Comparison of ENCODE assay signal across 8 mouse cellular contexts in genomic region chr15:100598287-100598882, GRCm38 (mm10). TPM values are rescaled to one million over a fixed set of nuclear protein-coding genes. Genes with fewer than 3 reads are reported as not detected.
DNase-seq lines count a peak whose midpoint lies in the region; ATAC-seq lines count a peak whose summit lies in the region.

No protein-coding gene starts in this region.

- H3K27ac ChIP-seq in heart, embryonic 14.5 days (replicated peaks in 1 of 2; ENCODE audit: control insufficient read depth in 1 of 2, insufficient read depth in 1 of 2, low read depth in 2 of 2, low read length in 2 of 2), result peak overlapping the region in 1 of 2 experiments; percentile 82; a peak in 2 of 4 replicates
- H3K27ac ChIP-seq in forebrain, embryonic 11.5 days (ENCODE audit: low read depth, low read length), result no peak overlapping the region
- no peak overlapping the region for H3K27ac ChIP-seq in liver, embryonic 11.5 days (ENCODE audit: low read depth, low read length)
- peak overlapping the region; percentile 90 for H3K27ac ChIP-seq in neural tube, embryonic 13.5 days (replicated peaks)

- peak overlapping the region; percentile 71 to 86 for H3K4me3 ChIP-seq in heart, embryonic 14.5 days (ENCODE audit: control insufficient read depth in 1 of 2, insufficient read depth in 1 of 2, low read depth in 1 of 2, low read length in 2 of 2)
- H3K4me3 ChIP-seq in forebrain, embryonic 11.5 days (ENCODE audit: low read depth, low read length), result peak overlapping the region; percentile 81
- H3K4me3 ChIP-seq in liver, embryonic 11.5 days (ENCODE audit: low read depth, low read length), result peak overlapping the region; percentile 66
- H3K4me3 ChIP-seq in neural tube, embryonic 13.5 days, result peak overlapping the region; percentile 75

- H3K9me3 ChIP-seq in heart, embryonic 14.5 days (ENCODE audit: control insufficient read depth, low read length), result no peaks in the 10 kb centered on the region
- H3K9me3 ChIP-seq in forebrain, embryonic 11.5 days (ENCODE audit: control insufficient read depth, low read length), result no peaks in the 10 kb centered on the region
- no peaks in the 10 kb centered on the region for H3K9me3 ChIP-seq in liver, embryonic 11.5 days (ENCODE audit: control insufficient read depth, low read length)
- H3K9me3 ChIP-seq in neural tube, embryonic 13.5 days, result no peaks in the 10 kb centered on the region

- H3K4me2 ChIP-seq in heart, embryonic 14.5 days (ENCODE audit: low read length), result peak overlapping the region; percentile 92
- H3K4me2 ChIP-seq in forebrain, embryonic 11.5 days (ENCODE audit: low read depth, low read length, severe bottlenecking), result peak overlapping the region; percentile 96
- peak overlapping the region; percentile 96 for H3K4me2 ChIP-seq in liver, embryonic 11.5 days
- peak overlapping the region; percentile 80 for H3K4me2 ChIP-seq in neural tube, embryonic 13.5 days

- WGBS in heart, embryonic 14.5 days, result 25% methylated on average over 9 of the region's 9 CpGs
- WGBS in forebrain, embryonic 11.5 days, result 32% methylated on average over 9 of the region's 9 CpGs
- 22% methylated on average over 9 of the region's 9 CpGs for WGBS in liver, embryonic 11.5 days
- WGBS in neural tube, embryonic 13.5 days, result 21% methylated on average over 9 of the region's 9 CpGs

- H3K27me3 ChIP-seq in heart, embryonic 14.5 days (ENCODE audit: control insufficient read depth, insufficient read depth, low read length), result peaks cover 9% of the 10 kb centered on the region; the same call in 1 of the 2 replicates
- H3K27me3 ChIP-seq in forebrain, embryonic 11.5 days (ENCODE audit: control insufficient read depth, insufficient read depth, low read length), result peaks cover 13% of the 10 kb centered on the region
- H3K27me3 ChIP-seq in liver, embryonic 11.5 days (replicated peaks; ENCODE audit: control insufficient read depth, insufficient read depth, low read length), result peaks cover 36% of the 10 kb centered on the region
- H3K27me3 ChIP-seq in neural tube, embryonic 13.5 days, result peaks cover 17% of the 10 kb centered on the region

- no peak for DNase-seq in heart, adult 8-10 months (ENCODE audit: low spot score)
- DNase-seq in forebrain, embryonic 11.5 days (ENCODE audit: low spot score), result no peak
- no peak for DNase-seq in liver, embryonic 11.5 days (ENCODE audit: low spot score)
- no peak for DNase-seq in embryo, embryonic 9.5 days (ENCODE audit: extremely low spot score)
- no peak for DNase-seq in testis, postnatal 14 days (ENCODE audit: low spot score)

- H3K9ac ChIP-seq in heart, embryonic 14.5 days (ENCODE audit: low read length), result peak overlapping the region; percentile 92
- H3K9ac ChIP-seq in forebrain, embryonic 11.5 days (ENCODE audit: low read length), result no peak overlapping the region; the same call in 1 of the 2 replicates
- H3K9ac ChIP-seq in liver, embryonic 11.5 days (ENCODE audit: low read depth, low read length), result no peak overlapping the region
- peak overlapping the region; percentile 95 for H3K9ac ChIP-seq in neural tube, embryonic 13.5 days

- no peak for ATAC-seq in heart, embryonic 14.5 days (ENCODE audit: insufficient number of reproducible peaks, insufficient read depth, low FRiP score, low read depth)
- ATAC-seq in forebrain, embryonic 11.5 days (replicated peaks; ENCODE audit: low FRiP score), result no peak
- no peak for ATAC-seq in liver, embryonic 11.5 days (replicated peaks; ENCODE audit: low FRiP score)
- no peak for ATAC-seq in neural tube, embryonic 13.5 days (ENCODE audit: low read depth)
- no peak for ATAC-seq in erythroblast, adult 5-6 weeks (replicated peaks; ENCODE audit: low FRiP score, poor library complexity, severe bottlenecking)

- H3K36me3 ChIP-seq in heart, embryonic 14.5 days (ENCODE audit: control insufficient read depth, insufficient read depth, low read length), result no peaks in the 10 kb centered on the region
- H3K36me3 ChIP-seq in forebrain, embryonic 11.5 days (ENCODE audit: control insufficient read depth, insufficient read depth, low read length), result no peaks in the 10 kb centered on the region
- H3K36me3 ChIP-seq in liver, embryonic 11.5 days (ENCODE audit: control insufficient read depth, insufficient read depth, low read length), result no peaks in the 10 kb centered on the region
- no peaks in the 10 kb centered on the region for H3K36me3 ChIP-seq in neural tube, embryonic 13.5 days

- peaks cover 10% of the 10 kb centered on the region in 2 experiments for H3K4me1 ChIP-seq in heart, embryonic 14.5 days (ENCODE audit: control insufficient read depth in 2 of 2, insufficient read depth in 2 of 2, low read length in 2 of 2)
- H3K4me1 ChIP-seq in forebrain, embryonic 11.5 days (replicated peaks; ENCODE audit: control insufficient read depth, insufficient read depth, low read length), result peaks cover 8% of the 10 kb centered on the region
- peaks cover 13% of the 10 kb centered on the region for H3K4me1 ChIP-seq in liver, embryonic 11.5 days (replicated peaks; ENCODE audit: control insufficient read depth, insufficient read depth, low read length)
- H3K4me1 ChIP-seq in neural tube, embryonic 13.5 days (replicated peaks), result peaks cover 19% of the 10 kb centered on the region

RNA-seq across cellular contexts. Expression of gene Pou6f1, which starts 1.4 kb away (rescaled TPM):
- polyA plus RNA-seq in heart, embryonic 14.5 days (2014; fragmentation: Nextera tagmentation; extraction: Ambion mirVana), result 7.1 and 8.2 TPM in 2 replicates
- 10 to 100 TPM; 11.1 to 17.3 (median 13.8) TPM for total RNA-seq in heart, adult 8-10 months (2022)
- 15.6 and 17.1 TPM in 2 replicates for polyA plus RNA-seq in forebrain, embryonic 11.5 days (2014; fragmentation: Nextera tagmentation; extraction: Ambion mirVana)
- polyA plus RNA-seq in liver, embryonic 11.5 days (2014; fragmentation: Nextera tagmentation; extraction: Ambion mirVana), result 0.92 and 1.2 TPM in 2 replicates
- 38.8 and 41.6 TPM in 2 replicates for polyA plus RNA-seq in neural tube, embryonic 13.5 days (2015; fragmentation: Nextera tagmentation; extraction: Ambion mirVana)
- total RNA-seq in erythroblast, adult 5-6 weeks (2015; ENCODE audit: low replicate concordance), result 1.2 and 1.9 TPM in 2 replicates
- total RNA-seq in erythroblast, adult 5-6 weeks (2017; ENCODE audit: low replicate concordance), result 0.28 TPM in 1 of 2 replicates, not detected in the other

RNA-seq across cellular contexts. Expression of gene Dazap2, which starts 16.8 kb away (rescaled TPM):
- 253 and 254 TPM in 2 replicates for polyA plus RNA-seq in heart, embryonic 14.5 days (2014; fragmentation: Nextera tagmentation; extraction: Ambion mirVana)
- 100 to 1,000 TPM; 170 to 189 (median 183) TPM for total RNA-seq in heart, adult 8-10 months (2022)
- polyA plus RNA-seq in forebrain, embryonic 11.5 days (2014; fragmentation: Nextera tagmentation; extraction: Ambion mirVana), result 228 and 235 TPM in 2 replicates
- polyA plus RNA-seq in liver, embryonic 11.5 days (2014; fragmentation: Nextera tagmentation; extraction: Ambion mirVana), result 256 and 274 TPM in 2 replicates
- polyA plus RNA-seq in neural tube, embryonic 13.5 days (2015; fragmentation: Nextera tagmentation; extraction: Ambion mirVana), result 161 and 162 TPM in 2 replicates
- 183 and 206 TPM in 2 replicates for total RNA-seq in erythroblast, adult 5-6 weeks (2015; ENCODE audit: low replicate concordance)
- 81.3 and 93.7 TPM in 2 replicates for total RNA-seq in erythroblast, adult 5-6 weeks (2017; ENCODE audit: low replicate concordance)

RNA-seq across cellular contexts. Expression of gene Smagp, which starts 38.4 kb away (rescaled TPM):
- 14.5 and 18.7 TPM in 2 replicates for polyA plus RNA-seq in heart, embryonic 14.5 days (2014; fragmentation: Nextera tagmentation; extraction: Ambion mirVana)
- 10 to 100 TPM; 10.9 to 20.2 (median 11.9) TPM for total RNA-seq in heart, adult 8-10 months (2022)
- polyA plus RNA-seq in forebrain, embryonic 11.5 days (2014; fragmentation: Nextera tagmentation; extraction: Ambion mirVana), result 3.7 and 4.1 TPM in 2 replicates
- polyA plus RNA-seq in liver, embryonic 11.5 days (2014; fragmentation: Nextera tagmentation; extraction: Ambion mirVana), result 14.1 and 15.6 TPM in 2 replicates
- 3.1 and 4.1 TPM in 2 replicates for polyA plus RNA-seq in neural tube, embryonic 13.5 days (2015; fragmentation: Nextera tagmentation; extraction: Ambion mirVana)
- 3.8 and 4.8 TPM in 2 replicates for total RNA-seq in erythroblast, adult 5-6 weeks (2015; ENCODE audit: low replicate concordance)
- 0.84 and 1.0 TPM in 2 replicates for total RNA-seq in erythroblast, adult 5-6 weeks (2017; ENCODE audit: low replicate concordance)

RNA-seq across cellular contexts. Expression of gene Tfcp2, which starts 46.6 kb away (rescaled TPM):
- 17.1 and 19.9 TPM in 2 replicates for polyA plus RNA-seq in heart, embryonic 14.5 days (2014; fragmentation: Nextera tagmentation; extraction: Ambion mirVana)
- total RNA-seq in heart, adult 8-10 months (2022), result 10 to 100 TPM; 14.3 to 17.3 (median 15.6) TPM
- polyA plus RNA-seq in forebrain, embryonic 11.5 days (2014; fragmentation: Nextera tagmentation; extraction: Ambion mirVana), result 31.7 and 32.9 TPM in 2 replicates
- polyA plus RNA-seq in liver, embryonic 11.5 days (2014; fragmentation: Nextera tagmentation; extraction: Ambion mirVana), result 12.8 and 13.0 TPM in 2 replicates
- 35.4 and 36.8 TPM in 2 replicates for polyA plus RNA-seq in neural tube, embryonic 13.5 days (2015; fragmentation: Nextera tagmentation; extraction: Ambion mirVana)
- 2.1 and 4.8 TPM in 2 replicates for total RNA-seq in erythroblast, adult 5-6 weeks (2015; ENCODE audit: low replicate concordance)
- total RNA-seq in erythroblast, adult 5-6 weeks (2017; ENCODE audit: low replicate concordance), result 7.8 and 13.7 TPM in 2 replicates

Comparison
In these comparisons a context has a peak if more than half of its experiments do, and no peak if none do; other contexts are left out.
1. H3K9ac ChIP-seq: peak in heart, embryonic 14.5 days (single experiment) and neural tube, embryonic 13.5 days (single experiment); none in forebrain, embryonic 11.5 days (single experiment) and liver, embryonic 11.5 days (single experiment).
2. Peak in every context shown above with its lines, with median percentiles within 50 percentile points of each other: H3K4me2 ChIP-seq and H3K4me3 ChIP-seq.